Mouse (Mus musculus): ENCODE data around the gene Ankrd40. TPM values are rescaled to one million over a fixed set of nuclear protein-coding genes. Genes with fewer than 3 reads are reported as not detected.
A peak's percentile ranks its signal among the peaks of the same experiment; 100 is the strongest.

Gene Ankrd40
- polyA plus RNA-seq, 1 experiment from 2014 or later = 24.1 TPM

- no peaks in the 10 kb centered on the region for H3K9me3 ChIP-seq (ENCODE audit: control insufficient read depth, low read length)
- DNase-seq (ENCODE audit: low spot score) (peak; percentile 78), ATAC-seq (replicated peaks; ENCODE audit: low FRiP score) (peak; percentile 70)
- H3K4me3 ChIP-seq (ENCODE audit: low read depth, low read length) = peak overlapping the region; percentile 91
- peaks cover 2% of the 10 kb centered on the region; the same call in 1 of the 2 replicates for H3K36me3 ChIP-seq (ENCODE audit: control insufficient read depth, insufficient read depth, low read length)
- under 1% methylated on average over 65 of the region's 67 CpGs for WGBS
- H3K4me1 ChIP-seq (replicated peaks; ENCODE audit: control insufficient read depth, insufficient read depth, low read length) = peaks cover 7% of the 10 kb centered on the region; the same call in 1 of the 2 replicates
- peak overlapping the region; percentile 72 for H3K4me2 ChIP-seq (ENCODE audit: low read depth, low read length, severe bottlenecking)
- peak overlapping the region; percentile 94 for H3K27ac ChIP-seq (ENCODE audit: low read depth, low read length)
- no peaks in the 10 kb centered on the region for H3K27me3 ChIP-seq (ENCODE audit: control insufficient read depth, insufficient read depth, low read length)
- H3K9ac ChIP-seq (ENCODE audit: low read length) = peak overlapping the region; percentile 97
Observed at GRCm38 (mm10) chr11:94320969-94321930, 6.6 kb upstream of the Ankrd40 start.

- Histone ChIP-seq H3K4me2 (ENCODE audit: low read depth, low read length, severe bottlenecking) (peak within 1 kb of the TSS; percentile 72), H3K9me3 (ENCODE audit: control insufficient read depth, low read length) (no peaks in the 10 kb centered on the region), H3K36me3 (ENCODE audit: control insufficient read depth, insufficient read depth, low read length) (peaks cover 2% of the 10 kb centered on the region; the same call in 1 of the 2 replicates), H3K27ac (ENCODE audit: low read depth, low read length) (peak within 1 kb of the TSS; percentile 94), H3K4me3 (ENCODE audit: low read depth, low read length) (peak within 1 kb of the TSS; percentile 91), H3K9ac (ENCODE audit: low read length) (peak within 1 kb of the TSS; percentile 97), H3K4me1 (replicated peaks; ENCODE audit: control insufficient read depth, insufficient read depth, low read length) (peaks cover 13% of the 10 kb centered on the region; the same call in 1 of the 2 replicates), H3K27me3 (ENCODE audit: control insufficient read depth, insufficient read depth, low read length) (no peaks in the 10 kb centered on the region)
- peak; percentile 93 for ATAC-seq (replicated peaks; ENCODE audit: low FRiP score)
- peak; percentile 97 for DNase-seq (ENCODE audit: low spot score)
- WGBS = under 1% methylated on average over 34 of the region's 36 CpGs
Observed at GRCm38 (mm10) chr11:94321931-94322400, 5.8 kb upstream of the Ankrd40 start, which contains the start of gene Luc7l3. TSS of gene Luc7l3 (minus strand) at chr11:94321988.

DNA sequence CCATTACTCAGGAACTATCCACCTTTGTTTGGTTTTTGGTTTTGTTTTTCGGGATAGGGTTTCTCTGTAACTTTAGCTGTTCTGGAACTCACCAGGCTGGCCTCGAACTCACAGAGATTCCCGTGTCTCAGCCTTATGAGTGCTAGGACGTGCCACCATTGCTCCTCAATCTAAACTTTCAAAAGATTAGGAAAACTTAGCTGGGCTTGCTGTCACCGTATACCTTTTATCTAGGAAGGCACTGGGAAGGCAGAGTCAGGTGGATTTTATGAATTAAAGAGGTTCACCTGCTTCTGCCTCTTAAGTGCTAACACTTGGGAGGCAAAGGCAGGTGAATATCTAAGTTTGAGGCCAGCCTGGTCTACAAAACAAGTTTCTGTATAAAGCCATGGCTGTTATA, 5.2 kb upstream of the Ankrd40 start:
- H3K4me1 ChIP-seq (replicated peaks; ENCODE audit: control insufficient read depth, insufficient read depth, low read length) = peaks cover 12% of the 10 kb centered on the region; the same call in 1 of the 2 replicates
- peak overlapping the region; percentile 72; the same call in 1 of the 2 replicates for H3K4me2 ChIP-seq (ENCODE audit: low read depth, low read length, severe bottlenecking)
- H3K27ac ChIP-seq (ENCODE audit: low read depth, low read length) = peak overlapping the region; percentile 94
- ATAC-seq (replicated peaks; ENCODE audit: low FRiP score) = no peak
- no peaks in the 10 kb centered on the region for H3K9me3 ChIP-seq (ENCODE audit: control insufficient read depth, low read length)
- no peaks in the 10 kb centered on the region for H3K27me3 ChIP-seq (ENCODE audit: control insufficient read depth, insufficient read depth, low read length)
- H3K9ac ChIP-seq (ENCODE audit: low read length) = peak overlapping the region; percentile 97
- peaks cover 2% of the 10 kb centered on the region; the same call in 1 of the 2 replicates for H3K36me3 ChIP-seq (ENCODE audit: control insufficient read depth, insufficient read depth, low read length)
- peak overlapping the region; percentile 91 for H3K4me3 ChIP-seq (ENCODE audit: low read depth, low read length)
- WGBS = 29% methylated on average over 5 of the region's 5 CpGs
- DNase-seq (ENCODE audit: low spot score) = no peak

- Histone ChIP-seq H3K27me3 (ENCODE audit: control insufficient read depth, insufficient read depth, low read length) (no peaks in the 10 kb centered on the region), H3K27ac (ENCODE audit: low read depth, low read length) (peak overlapping the region; percentile 94; the same call in 1 of the 2 replicates), H3K4me3 (ENCODE audit: low read depth, low read length) (no peak overlapping the region), H3K36me3 (ENCODE audit: control insufficient read depth, insufficient read depth, low read length) (peaks cover 2% of the 10 kb centered on the region; the same call in 1 of the 2 replicates), H3K9me3 (ENCODE audit: control insufficient read depth, low read length) (no peaks in the 10 kb centered on the region), H3K9ac (ENCODE audit: low read length) (no peak overlapping the region), H3K4me1 (replicated peaks; ENCODE audit: control insufficient read depth, insufficient read depth, low read length) (peaks cover 8% of the 10 kb centered on the region; the same call in 1 of the 2 replicates), H3K4me2 (ENCODE audit: low read depth, low read length, severe bottlenecking) (no peak overlapping the region)
- WGBS = 51% methylated on average over 5 of the region's 5 CpGs
- ATAC-seq (replicated peaks; ENCODE audit: low FRiP score) (no peak), DNase-seq (ENCODE audit: low spot score) (no peak)
Observed at GRCm38 (mm10) chr11:94323271-94323925, 4.4 kb upstream of the Ankrd40 start.

- WGBS = 86% methylated on average over 5 of the region's 5 CpGs
- ATAC-seq (replicated peaks; ENCODE audit: low FRiP score) = no peak
Observed at GRCm38 (mm10) chr11:94324618-94325017, 3.2 kb upstream of the Ankrd40 start.

GRCm38 (mm10) chr11:94326961-94327411, 815 bp upstream of the Ankrd40 start:
- Histone ChIP-seq H3K27ac (ENCODE audit: low read depth, low read length) (peak overlapping the region; percentile 98), H3K9me3 (ENCODE audit: control insufficient read depth, low read length) (no peaks in the 10 kb centered on the region), H3K9ac (ENCODE audit: low read length) (peak overlapping the region; percentile 97; the same call in 1 of the 2 replicates), H3K4me1 (replicated peaks; ENCODE audit: control insufficient read depth, insufficient read depth, low read length) (peaks cover 8% of the 10 kb centered on the region; the same call in 1 of the 2 replicates), H3K27me3 (ENCODE audit: control insufficient read depth, insufficient read depth, low read length) (no peaks in the 10 kb centered on the region), H3K4me3 (ENCODE audit: low read depth, low read length) (peak overlapping the region; percentile 77; the same call in 1 of the 2 replicates), H3K4me2 (ENCODE audit: low read depth, low read length, severe bottlenecking) (peak overlapping the region; percentile 70), H3K36me3 (ENCODE audit: control insufficient read depth, insufficient read depth, low read length) (no peaks in the 10 kb centered on the region)
- peak; percentile 73 for ATAC-seq (replicated peaks; ENCODE audit: low FRiP score)
- DNase-seq (ENCODE audit: low spot score) = peak; percentile 66
- 3% methylated on average over 10 of the region's 10 CpGs for WGBS

More at GRCm38 (mm10) chr11:94324618-94325017, 3.2 kb upstream of the Ankrd40 start:
- Histone ChIP-seq H3K36me3 (ENCODE audit: control insufficient read depth, insufficient read depth, low read length) (no peaks in the 10 kb centered on the region), H3K9ac (ENCODE audit: low read length) (no peak overlapping the region), H3K4me1 (replicated peaks; ENCODE audit: control insufficient read depth, insufficient read depth, low read length) (peaks cover 8% of the 10 kb centered on the region; the same call in 1 of the 2 replicates), H3K27ac (ENCODE audit: low read depth, low read length) (no peak overlapping the region), H3K9me3 (ENCODE audit: control insufficient read depth, low read length) (no peaks in the 10 kb centered on the region), H3K27me3 (ENCODE audit: control insufficient read depth, insufficient read depth, low read length) (no peaks in the 10 kb centered on the region), H3K4me2 (ENCODE audit: low read depth, low read length, severe bottlenecking) (no peak overlapping the region), H3K4me3 (ENCODE audit: low read depth, low read length) (no peak overlapping the region)
- no peak for DNase-seq (ENCODE audit: low spot score)

DNA sequence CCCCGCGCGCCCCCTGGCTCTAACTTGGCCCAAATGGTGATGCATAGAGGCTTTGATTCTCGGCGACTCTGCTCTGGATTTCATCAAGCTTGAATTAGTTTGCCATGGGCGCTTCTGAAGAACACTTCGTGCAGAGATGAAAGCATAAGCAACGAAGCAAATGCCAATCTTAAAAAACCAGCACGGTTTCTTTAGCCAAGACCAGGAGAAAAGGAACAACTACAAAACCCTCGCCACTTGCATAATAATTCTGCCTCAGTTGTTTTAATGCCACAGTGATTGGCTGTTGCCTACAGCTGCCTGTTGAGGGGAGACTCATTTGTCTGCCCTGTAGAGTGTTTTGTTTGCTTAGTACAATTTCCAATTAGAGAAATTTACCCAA, 834 bp downstream of the Ankrd40 start:
- 0 out of 2 replicates have a peak, but pooled peaks have one; percentile 6 for ATAC-seq (replicated peaks; ENCODE audit: low FRiP score)
- Histone ChIP-seq H3K36me3 (ENCODE audit: control insufficient read depth, insufficient read depth, low read length) (no peaks in the 10 kb centered on the region), H3K9me3 (ENCODE audit: control insufficient read depth, low read length) (no peaks in the 10 kb centered on the region), H3K27ac (ENCODE audit: low read depth, low read length) (peak overlapping the region; percentile 98), H3K4me1 (replicated peaks; ENCODE audit: control insufficient read depth, insufficient read depth, low read length) (peaks cover 8% of the 10 kb centered on the region; the same call in 1 of the 2 replicates), H3K4me3 (ENCODE audit: low read depth, low read length) (peak overlapping the region; percentile 77), H3K27me3 (ENCODE audit: control insufficient read depth, insufficient read depth, low read length) (no peaks in the 10 kb centered on the region), H3K9ac (ENCODE audit: low read length) (peak overlapping the region; percentile 97), H3K4me2 (ENCODE audit: low read depth, low read length, severe bottlenecking) (peak overlapping the region; percentile 70)
- 2% methylated on average over 10 of the region's 10 CpGs for WGBS
- DNase-seq (ENCODE audit: low spot score) = no peak

Measured in forebrain, embryonic 11.5 days (tissue).